Comparison of ENCODE assay signal across 12 mouse cellular contexts in genomic region chr6:143640652-143641051, GRCm38 (mm10).
DNase-seq lines count a peak whose midpoint lies in the region; ATAC-seq and TF ChIP-seq lines count a peak whose summit lies in the region.
"Had no signal": no experiment of that assay in that cellular context is flagged by ENCODE, and none has a peak within 500 bp of the region (broad histone marks: within the 10 kb centered on the region; RNA-seq: fewer than 3 reads in every experiment).

No protein-coding gene starts in this region.

- no peak for ATAC-seq in forebrain, embryonic 15.5 days (replicated peaks)
- ATAC-seq in cerebellum, adult (ENCODE audit: insufficient number of reproducible peaks, low FRiP score, low TSS enrichment), result no peak
- no peak for ATAC-seq in forebrain, postnatal 0 days

- H3K27ac ChIP-seq in forebrain, embryonic 10.5 days, result 0 out of 2 replicates have a peak overlapping the region, but pooled peaks have one; percentile 26
- H3K27ac ChIP-seq in forebrain, embryonic 15.5 days (replicated peaks), result no peak overlapping the region
- no peak overlapping the region for H3K27ac ChIP-seq in forebrain, postnatal 0 days (ENCODE audit: low read depth, low read length)
- H3K27ac ChIP-seq: neural tube, embryonic 12.5 days had no signal

- DNase-seq in forebrain, embryonic 10.5 days (ENCODE audit: extremely low spot score, low spot score), result no peak
- DNase-seq in urinary bladder, postnatal 14 days (ENCODE audit: low spot score), result peak; percentile 54
- no peak for DNase-seq in urinary bladder, adult 2 months (ENCODE audit: low spot score)
- peak; percentile 5 to 42 for DNase-seq in kidney, postnatal 25 days
- peak; percentile 46 to 66 for DNase-seq in urinary bladder, postnatal 36 days (ENCODE audit: low spot score in 2 of 2)
- no peak for DNase-seq in forebrain, postnatal 0 days
- DNase-seq: B cell, adult 2 months; cerebellum, adult 8-10 months; layer of hippocampus, postnatal 36 days had no signal

- H3K27me3 ChIP-seq in forebrain, embryonic 10.5 days (ENCODE audit: poor library complexity, severe bottlenecking), result no peaks in the 10 kb centered on the region
- no peaks in the 10 kb centered on the region for H3K27me3 ChIP-seq in forebrain, embryonic 15.5 days
- no peaks in the 10 kb centered on the region for H3K27me3 ChIP-seq in forebrain, postnatal 0 days (ENCODE audit: insufficient read depth, low read length)
- H3K27me3 ChIP-seq: neural tube, embryonic 12.5 days had no signal

- WGBS in forebrain, embryonic 10.5 days, result 76% methylated on average over 5 of the region's 5 CpGs
- WGBS in forebrain, embryonic 15.5 days, result 88% methylated on average over 5 of the region's 5 CpGs
- WGBS in forebrain, postnatal 0 days, result 80% methylated on average over 5 of the region's 5 CpGs

- H3K4me3 ChIP-seq in forebrain, embryonic 10.5 days, result no peak overlapping the region
- no peak overlapping the region for H3K4me3 ChIP-seq in forebrain, embryonic 15.5 days
- no peak overlapping the region for H3K4me3 ChIP-seq in forebrain, postnatal 0 days (ENCODE audit: low read depth, low read length)
- H3K4me3 ChIP-seq: neural tube, embryonic 12.5 days had no signal

- H3K9me3 ChIP-seq in forebrain, embryonic 10.5 days, result no peaks in the 10 kb centered on the region
- no peaks in the 10 kb centered on the region for H3K9me3 ChIP-seq in forebrain, embryonic 15.5 days
- H3K9me3 ChIP-seq in forebrain, postnatal 0 days (ENCODE audit: low read length), result no peaks in the 10 kb centered on the region
- H3K9me3 ChIP-seq: neural tube, embryonic 12.5 days had no signal

- no peaks in the 10 kb centered on the region for H3K36me3 ChIP-seq in forebrain, embryonic 10.5 days (replicated peaks)
- H3K36me3 ChIP-seq in forebrain, embryonic 15.5 days, result no peaks in the 10 kb centered on the region
- no peaks in the 10 kb centered on the region for H3K36me3 ChIP-seq in forebrain, postnatal 0 days (ENCODE audit: insufficient read depth)
- H3K36me3 ChIP-seq: neural tube, embryonic 12.5 days had no signal

- H3K4me2 ChIP-seq in forebrain, embryonic 15.5 days (replicated peaks), result no peak overlapping the region
- H3K4me2 ChIP-seq in forebrain, postnatal 0 days (ENCODE audit: low read depth), result no peak overlapping the region
- H3K4me2 ChIP-seq: neural tube, embryonic 12.5 days had no signal

- H3K9ac ChIP-seq in forebrain, embryonic 15.5 days (replicated peaks), result no peak overlapping the region
- H3K9ac ChIP-seq in forebrain, postnatal 0 days, result no peak overlapping the region
- H3K9ac ChIP-seq: neural tube, embryonic 12.5 days had no signal

- no peak for TF ChIP-seq CTCF in forebrain, postnatal 0 days (IDR thresholded peaks at IDR 0.05; ENCODE audit: low read depth)

- peaks cover 13% of the 10 kb centered on the region for H3K4me1 ChIP-seq in forebrain, embryonic 10.5 days
- H3K4me1 ChIP-seq in forebrain, embryonic 15.5 days, result no peaks in the 10 kb centered on the region
- no peaks in the 10 kb centered on the region for H3K4me1 ChIP-seq in forebrain, postnatal 0 days (ENCODE audit: insufficient read depth)
- H3K4me1 ChIP-seq: neural tube, embryonic 12.5 days had no signal

Comparison
In these comparisons a context has a peak if more than half of its experiments do, and no peak if none do; other contexts are left out.
1. DNase-seq: peak in urinary bladder, postnatal 14 days (single experiment), kidney, postnatal 25 days (2 of 2) and urinary bladder, postnatal 36 days (2 of 2); none in forebrain, embryonic 10.5 days (single experiment), urinary bladder, adult 2 months (single experiment) and forebrain, postnatal 0 days (single experiment).